Mouse (Mus musculus): ENCODE results near the gene Vwa7.
"Not testable (repeated sequence)": the region's sequence is repeated elsewhere in the genome, so short reads cannot be mapped to it uniquely, and the experiment has no call there.

The Vwa7 gene

GRCm38 (mm10) chr17:35016376-35016775 lies at the start of gene Vwa7:
TSS of gene Vwa7 (plus strand) at chr17:35016579.
- in situ Hi-C loops (cut with MboI; ENCODE audit: low sequenced_read_pairs), result no loop called here

- in situ Hi-C loops (cut with MboI; ENCODE audit: low sequenced_read_pairs), result not testable (repeated sequence)
Measured at GRCm38 (mm10) chr17:34969822-34970221, 46.6 kb upstream of the Vwa7 start, which contains the start of gene Gm20481. TSS of gene Gm20481 (plus strand) at chr17:34969912.

- in situ Hi-C loops (cut with MboI; ENCODE audit: low sequenced_read_pairs), result not testable (repeated sequence)
Measured at GRCm38 (mm10) chr17:34970850-34971249, 45.5 kb upstream of the Vwa7 start.

GRCm38 (mm10) chr17:34971694-34972068 lies 44.7 kb upstream of the Vwa7 start:
- in situ Hi-C loops (cut with MboI; ENCODE audit: low sequenced_read_pairs), result not testable (repeated sequence)

GRCm38 (mm10) chr17:34972069-34972749 lies 44.2 kb upstream of the Vwa7 start, which contains the start of the genes Hspa1a and Hspa1l:
TSS of gene Hspa1a (minus strand) at chr17:34972156.
TSS of gene Hspa1l (plus strand) at chr17:34972703.
- in situ Hi-C loops (cut with MboI; ENCODE audit: low sequenced_read_pairs), result not testable (repeated sequence)

GRCm38 (mm10) chr17:34975581-34976492 lies 40.5 kb upstream of the Vwa7 start:
- in situ Hi-C loops (cut with MboI; ENCODE audit: low sequenced_read_pairs), result no loop called here

GRCm38 (mm10) chr17:34977000-34977399 lies 39.4 kb upstream of the Vwa7 start:
- in situ Hi-C loops (cut with MboI; ENCODE audit: low sequenced_read_pairs), result no loop called here

GRCm38 (mm10) chr17:34978239-34978638 lies 38.1 kb upstream of the Vwa7 start:
- in situ Hi-C loops (cut with MboI; ENCODE audit: low sequenced_read_pairs), result no loop called here

GRCm38 (mm10) chr17:34979631-34980030 lies 36.7 kb upstream of the Vwa7 start:
- in situ Hi-C loops (cut with MboI; ENCODE audit: low sequenced_read_pairs), result no loop called here

GRCm38 (mm10) chr17:34980655-34981054 lies 35.7 kb upstream of the Vwa7 start:
- in situ Hi-C loops (cut with MboI; ENCODE audit: low sequenced_read_pairs), result no loop called here

GRCm38 (mm10) chr17:34981690-34982180 lies 34.6 kb upstream of the Vwa7 start, which contains the start of gene Lsm2:
TSS of gene Lsm2 (plus strand) at chr17:34981862.
- in situ Hi-C loops (cut with MboI; ENCODE audit: low sequenced_read_pairs), result no loop called here

- in situ Hi-C loops (cut with MboI; ENCODE audit: low sequenced_read_pairs), result no loop called here
Measured at GRCm38 (mm10) chr17:34982328-34982727, 34.1 kb upstream of the Vwa7 start.

- in situ Hi-C loops (cut with MboI; ENCODE audit: low sequenced_read_pairs), result no loop called here
Measured at GRCm38 (mm10) chr17:34984218-34984617, 32.2 kb upstream of the Vwa7 start.

GRCm38 (mm10) chr17:34994751-34995150 lies 21.6 kb upstream of the Vwa7 start:
- in situ Hi-C loops (cut with MboI; ENCODE audit: low sequenced_read_pairs), result no loop called here

- in situ Hi-C loops (cut with MboI; ENCODE audit: low sequenced_read_pairs), result not testable (repeated sequence)
Measured at GRCm38 (mm10) chr17:34995192-34995591, 21.2 kb upstream of the Vwa7 start.

GRCm38 (mm10) chr17:34995927-34996326 lies 20.5 kb upstream of the Vwa7 start:
- in situ Hi-C loops (cut with MboI; ENCODE audit: low sequenced_read_pairs), result not testable (repeated sequence)

GRCm38 (mm10) chr17:34996411-34997141 lies 19.8 kb upstream of the Vwa7 start:
- in situ Hi-C loops (cut with MboI; ENCODE audit: low sequenced_read_pairs), result no loop called here

- in situ Hi-C loops (cut with MboI; ENCODE audit: low sequenced_read_pairs), result no loop called here
Measured at GRCm38 (mm10) chr17:34997142-34997483, 19.3 kb upstream of the Vwa7 start.

GRCm38 (mm10) chr17:34998526-34999430 lies 17.6 kb upstream of the Vwa7 start:
- in situ Hi-C loops (cut with MboI; ENCODE audit: low sequenced_read_pairs), result no loop called here
